Mouse (Mus musculus): Measurements from ENCODE around the gene C2.

The C2 gene

DNA sequence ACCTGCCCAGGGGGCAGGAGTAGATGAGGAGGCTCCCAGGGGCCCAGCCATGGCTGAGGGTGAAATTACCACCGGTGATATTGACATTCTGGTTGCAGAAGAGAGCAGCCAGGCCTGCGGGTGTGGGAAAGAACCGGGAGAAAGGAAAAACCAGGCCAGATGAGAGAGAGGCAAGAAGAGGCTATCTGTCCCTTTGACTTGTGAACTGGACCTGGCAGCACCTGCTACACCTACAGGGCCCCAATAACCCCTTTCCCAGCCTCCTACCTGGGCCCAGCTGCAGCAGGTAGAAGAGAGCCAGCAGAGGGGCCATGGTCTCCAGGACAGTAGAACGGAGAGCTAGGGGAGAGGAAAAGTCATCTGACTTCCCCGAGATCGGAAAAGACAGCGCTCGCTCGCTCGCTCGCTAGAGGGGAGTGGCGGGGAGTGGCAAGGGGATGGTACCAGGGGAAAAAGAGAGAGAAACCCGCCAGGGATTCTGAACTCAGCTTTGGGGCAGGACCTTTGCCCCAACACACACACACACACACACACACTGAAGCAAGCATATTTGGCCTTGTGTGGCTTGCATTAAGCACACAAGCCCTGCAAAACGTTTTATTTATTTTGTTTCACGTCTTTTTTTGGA is 16.3 kb downstream of the C2 start, which contains the start of gene Gm20547:
Gm20547 (minus strand) TSS at position 360 of the 628 bp plus-strand sequence.
- peak; percentile 35 for DNase-seq (ENCODE audit: low read depth, low spot score)

DNA sequence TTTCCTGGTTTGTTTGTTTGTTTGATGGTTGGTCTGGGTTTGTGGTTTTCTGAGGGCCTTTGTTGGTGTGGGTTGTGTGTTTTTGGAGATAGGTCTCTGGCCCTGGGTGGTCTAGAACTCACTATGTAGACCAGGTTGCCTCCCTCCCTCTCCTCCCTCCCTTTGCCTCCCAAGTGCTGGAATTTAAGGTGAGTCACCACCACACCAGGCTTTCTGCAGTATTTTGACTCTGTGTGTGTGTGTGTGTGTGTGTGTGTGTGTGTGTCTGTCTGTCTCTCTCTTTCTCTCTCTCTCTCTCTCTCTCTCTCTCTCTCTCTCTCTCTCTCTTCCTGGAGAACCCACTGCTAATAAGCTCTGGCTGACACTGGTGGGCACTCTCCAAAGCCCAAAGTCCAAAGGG is 16.9 kb downstream of the C2 start:
- DNase-seq (ENCODE audit: low read depth, low spot score) = no peak

DNA sequence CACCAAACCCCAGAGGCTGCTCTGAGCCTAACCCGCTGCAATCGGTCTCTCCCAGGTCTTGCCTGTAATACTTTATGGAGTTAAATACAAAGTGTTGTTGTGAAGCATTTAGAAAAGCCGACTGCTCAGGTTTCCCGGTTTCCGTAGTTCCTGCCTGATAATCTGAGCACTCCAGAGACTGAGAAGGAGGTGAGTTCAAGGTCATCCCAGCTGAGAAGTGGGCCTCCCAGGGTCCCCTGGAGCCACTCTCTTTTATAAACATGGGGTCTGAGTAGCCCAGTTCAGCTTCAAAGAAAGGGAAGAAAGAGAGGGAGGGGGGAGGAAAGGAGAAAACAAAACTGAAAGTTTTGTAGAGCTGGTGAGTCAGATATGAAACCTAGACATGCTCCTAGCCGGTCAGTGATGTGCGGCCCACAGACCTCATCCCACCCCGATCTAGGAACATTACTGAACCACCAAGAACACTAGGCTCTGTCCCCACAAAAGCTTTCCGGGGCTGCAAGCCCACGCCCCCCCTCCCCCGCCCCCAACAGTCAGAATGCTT is 18.7 kb downstream of the C2 start, which contains the start of gene Zbtb12:
Zbtb12 (plus strand) TSS at position 148 of the 544 bp plus-strand sequence.
- no peak for DNase-seq (ENCODE audit: low read depth, low spot score)

DNA sequence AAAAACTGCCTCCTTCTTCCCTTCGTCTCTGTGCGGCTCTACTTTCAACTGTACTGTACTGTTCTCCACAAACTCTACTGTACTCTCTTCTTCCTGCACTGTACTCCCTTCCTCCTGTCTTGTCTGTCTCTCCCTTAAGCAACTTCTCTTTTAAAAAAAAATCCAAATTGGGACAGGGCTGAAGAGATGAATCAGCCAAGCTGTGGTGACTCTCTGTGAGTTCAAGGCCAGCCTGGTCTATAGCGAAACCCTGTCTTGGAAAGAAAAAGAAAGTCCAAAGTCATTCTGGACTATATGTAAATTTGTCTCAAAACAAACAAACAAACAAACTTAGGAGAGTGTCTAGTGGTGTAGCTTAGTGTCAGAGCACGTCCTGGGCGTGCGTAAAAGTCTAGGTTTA is 23.7 kb downstream of the C2 start:
- no peak for DNase-seq (ENCODE audit: low read depth, low spot score)

DNA sequence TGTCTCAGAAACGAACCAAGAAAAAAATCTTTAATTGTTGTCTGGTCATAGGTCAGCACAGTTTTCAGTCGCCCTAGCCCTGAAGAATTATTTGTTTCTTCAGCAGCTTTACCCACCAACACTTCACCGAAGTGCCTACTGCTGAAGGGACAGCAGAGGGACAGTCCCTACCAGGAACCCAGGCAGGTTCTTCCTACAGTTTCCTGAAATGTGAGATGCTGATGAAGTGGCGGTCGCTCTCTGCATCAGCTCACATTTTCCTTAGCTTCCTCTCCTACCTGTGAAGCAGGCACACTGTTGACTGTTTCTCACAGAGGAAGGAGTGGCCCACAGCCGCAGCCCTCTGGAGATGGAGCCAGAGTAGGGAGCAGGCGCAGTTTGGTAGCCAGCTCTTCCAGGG is 32.1 kb downstream of the C2 start:
- no peak for DNase-seq (ENCODE audit: low read depth, low spot score)

DNA sequence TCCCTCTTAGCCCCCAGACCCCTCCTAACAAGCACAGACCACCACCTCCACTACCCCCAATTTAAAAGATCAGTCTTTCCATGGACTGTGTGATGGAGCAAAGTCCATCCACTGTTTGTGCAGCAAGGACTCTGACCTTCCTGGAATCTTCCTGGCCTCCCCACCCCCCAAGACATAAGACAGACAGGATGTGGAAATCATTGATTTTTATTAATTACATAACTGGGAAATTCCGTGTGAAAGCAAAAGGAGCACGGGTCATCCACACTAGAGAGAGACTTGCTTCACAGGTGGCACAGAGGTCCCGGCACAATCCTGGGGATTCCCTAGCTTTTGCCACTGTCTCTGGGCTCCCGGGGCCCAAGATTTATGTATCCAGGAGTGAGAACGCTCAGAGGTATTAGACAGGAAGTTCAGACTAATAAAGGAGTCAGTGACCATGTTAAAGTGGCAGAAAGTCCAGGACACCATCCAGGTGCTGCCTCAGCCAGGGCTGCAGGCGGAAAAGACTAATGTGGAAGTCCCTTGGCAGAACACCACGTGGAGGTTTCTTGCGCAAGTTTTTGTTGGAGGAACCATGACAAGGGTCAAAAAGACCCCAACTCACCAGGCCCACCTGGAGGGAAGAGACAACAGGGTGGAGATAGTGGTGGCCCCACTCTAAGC is 35.5 kb downstream of the C2 start, which contains the start of gene Cfb:
Cfb (minus strand) TSS at position 103 of the 666 bp plus-strand sequence.
- DNase-seq (ENCODE audit: low read depth, low spot score) = no peak

DNA sequence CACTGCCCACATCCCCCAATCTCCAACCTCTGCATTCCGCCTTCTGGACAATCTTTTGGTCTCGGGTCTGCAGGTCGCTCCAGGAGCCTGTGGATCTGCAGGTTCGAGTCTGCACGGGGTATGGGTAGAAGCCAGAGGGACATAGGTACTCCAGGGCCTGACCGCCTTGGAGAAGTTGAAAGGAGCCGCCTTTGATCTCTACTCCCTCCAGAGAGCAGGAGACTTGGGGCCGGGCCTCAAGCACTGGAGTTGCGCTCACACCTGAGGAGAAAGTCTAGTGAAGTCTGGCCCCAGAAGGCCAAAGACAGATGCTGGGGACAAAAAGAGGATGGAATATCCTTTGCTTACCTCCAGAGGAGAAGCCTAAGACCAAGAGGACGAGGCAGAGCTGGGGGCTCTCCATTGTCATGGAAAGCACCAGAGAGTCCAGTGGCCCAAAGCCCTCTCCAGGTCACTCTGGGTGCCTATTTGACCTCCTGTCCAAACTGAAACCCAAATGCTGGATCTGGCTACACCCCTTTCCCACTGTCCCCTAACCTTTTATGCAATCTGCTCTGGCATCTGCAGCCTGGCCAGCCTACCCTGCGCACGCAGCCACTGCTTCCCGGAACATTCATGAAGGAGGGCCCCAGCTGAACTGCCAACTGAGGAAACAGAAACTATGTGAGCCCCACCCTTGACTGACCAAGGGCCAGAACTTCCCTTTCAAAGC is 36.2 kb downstream of the C2 start:
- DNase-seq (ENCODE audit: low read depth, low spot score) = no peak

DNA sequence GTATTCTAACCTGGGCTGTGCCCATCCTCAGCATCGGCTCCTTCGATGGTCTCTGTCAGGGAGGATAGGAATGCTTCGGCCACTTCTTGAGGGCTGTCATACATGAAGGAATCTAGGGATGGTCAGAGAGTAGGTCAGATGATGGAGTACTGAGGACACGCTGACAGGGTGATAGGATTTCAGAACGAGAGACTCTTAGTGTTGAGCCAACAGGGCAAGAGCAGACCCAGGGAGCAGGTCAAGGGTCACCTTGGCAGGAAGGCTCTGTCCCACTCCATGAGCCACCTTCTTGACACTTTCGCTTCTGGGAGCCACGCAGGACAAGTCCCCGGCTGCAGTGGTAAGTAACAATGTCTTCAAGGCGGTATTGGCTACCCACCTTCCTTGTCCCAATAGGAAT is 37.6 kb downstream of the C2 start:
- no peak for DNase-seq (ENCODE audit: low read depth, low spot score)

DNA sequence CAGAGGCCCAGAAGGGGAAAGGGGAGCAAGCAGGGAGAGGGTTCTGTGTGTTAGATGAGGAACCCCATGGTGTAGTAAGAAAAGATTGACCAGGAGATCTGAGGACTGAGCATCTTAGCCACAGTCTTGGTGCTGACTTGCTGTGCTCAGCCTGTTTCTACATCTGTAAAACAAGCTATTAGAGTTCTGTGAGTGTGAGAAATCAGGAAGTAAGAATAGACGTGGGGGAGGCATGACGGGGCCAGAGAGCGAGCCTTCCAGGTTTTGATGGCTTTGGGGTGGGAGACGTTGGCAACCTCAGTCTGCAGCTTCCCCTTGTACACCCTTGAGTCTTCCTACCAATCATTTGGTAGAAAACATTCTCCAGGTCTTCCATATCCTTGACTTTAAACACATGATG is 39.4 kb downstream of the C2 start:
- DNase-seq (ENCODE audit: low read depth, low spot score) = no peak

DNA sequence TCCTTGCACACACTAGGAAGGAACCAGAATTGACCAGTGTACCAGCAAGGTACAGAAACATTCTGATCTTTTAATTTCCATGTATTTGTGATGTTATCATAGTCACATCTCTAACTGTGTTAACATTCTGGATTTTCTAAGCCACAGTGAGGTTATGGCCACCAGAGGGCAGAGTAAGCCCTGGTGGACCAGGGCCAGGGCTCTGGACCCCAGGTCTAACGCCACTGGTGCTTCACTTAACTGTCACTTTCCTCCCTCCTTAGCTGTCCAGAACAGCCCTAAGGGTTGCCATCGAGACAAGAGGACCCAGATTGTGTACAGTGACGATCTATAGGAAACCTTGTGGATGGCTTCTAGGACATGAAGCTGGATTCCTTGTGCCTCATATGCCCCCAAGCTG is 42.2 kb downstream of the C2 start:
- DNase-seq (ENCODE audit: low read depth, low spot score) = peak; percentile 61

DNA sequence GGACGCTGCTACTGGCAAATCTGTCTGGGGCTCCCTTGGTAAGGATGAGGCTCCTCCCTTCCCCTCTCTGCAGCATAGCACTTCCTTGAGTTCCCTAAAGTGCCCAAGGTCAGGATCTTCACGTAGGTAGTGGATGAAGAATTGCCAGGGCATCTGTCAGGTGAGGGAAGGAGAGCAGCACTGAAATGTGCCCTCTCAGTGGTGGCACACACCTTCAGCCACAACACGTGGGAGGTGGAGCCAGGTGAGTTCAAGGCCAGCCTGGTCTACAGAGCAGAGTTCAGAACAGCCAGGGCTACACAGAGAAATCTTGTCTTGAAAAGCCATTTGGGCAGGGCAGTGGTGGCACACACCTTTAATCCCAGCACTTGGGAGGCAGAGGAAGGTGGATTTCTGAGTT is 43.3 kb downstream of the C2 start:
- DNase-seq (ENCODE audit: low read depth, low spot score) = no peak

DNA sequence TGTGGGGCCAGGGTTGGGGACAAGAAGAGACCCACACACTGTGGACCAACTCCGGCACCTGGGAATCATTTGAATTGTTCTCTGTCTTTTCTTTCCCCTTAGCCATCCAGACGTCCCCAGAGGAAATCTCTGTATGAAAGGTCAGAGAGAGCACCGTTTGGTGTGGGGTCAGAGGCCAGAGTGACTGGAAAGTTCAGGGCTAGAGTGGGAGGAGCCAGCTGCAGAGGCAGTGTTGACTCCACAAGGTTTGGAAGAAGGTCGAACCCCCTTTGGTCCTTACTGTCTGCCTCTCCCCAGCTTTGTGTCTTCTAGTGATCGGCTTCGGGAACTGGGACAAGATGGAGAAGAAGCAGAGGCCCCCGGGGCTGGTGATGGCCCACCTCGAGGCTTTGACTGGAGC is 44.6 kb downstream of the C2 start:
- DNase-seq (ENCODE audit: low read depth, low spot score) = no peak

DNA sequence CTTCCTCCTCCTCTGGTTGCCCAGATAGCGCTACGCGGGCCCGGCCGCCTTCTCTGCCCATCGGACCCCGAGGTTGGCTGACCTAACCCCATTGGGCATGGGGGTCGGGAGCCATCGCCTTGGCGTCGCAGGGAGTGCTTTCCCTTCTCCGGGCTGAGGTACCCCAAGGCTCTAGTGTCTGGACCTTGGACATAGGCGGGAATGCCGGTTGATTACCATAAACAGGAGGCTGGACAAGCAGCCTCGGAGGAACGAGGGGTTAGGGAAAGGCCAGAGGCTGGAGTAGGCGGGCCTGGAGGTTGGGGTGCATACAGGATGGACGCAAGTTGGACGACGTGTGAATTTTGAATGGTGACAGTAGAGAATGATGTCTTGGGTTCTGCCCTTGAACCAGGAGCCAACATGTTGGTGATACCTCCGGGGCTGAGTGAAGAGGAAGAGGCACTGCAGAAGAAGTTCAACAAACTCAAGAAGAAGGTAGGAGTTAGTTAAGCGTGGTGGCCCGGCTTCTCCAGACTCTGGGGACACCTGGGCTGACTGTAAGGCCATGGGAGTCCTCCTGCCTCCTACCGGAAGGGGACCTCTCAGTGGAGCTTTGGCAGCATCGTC is 47.4 kb downstream of the C2 start:
- no peak for DNase-seq (ENCODE audit: low read depth, low spot score)

DNA sequence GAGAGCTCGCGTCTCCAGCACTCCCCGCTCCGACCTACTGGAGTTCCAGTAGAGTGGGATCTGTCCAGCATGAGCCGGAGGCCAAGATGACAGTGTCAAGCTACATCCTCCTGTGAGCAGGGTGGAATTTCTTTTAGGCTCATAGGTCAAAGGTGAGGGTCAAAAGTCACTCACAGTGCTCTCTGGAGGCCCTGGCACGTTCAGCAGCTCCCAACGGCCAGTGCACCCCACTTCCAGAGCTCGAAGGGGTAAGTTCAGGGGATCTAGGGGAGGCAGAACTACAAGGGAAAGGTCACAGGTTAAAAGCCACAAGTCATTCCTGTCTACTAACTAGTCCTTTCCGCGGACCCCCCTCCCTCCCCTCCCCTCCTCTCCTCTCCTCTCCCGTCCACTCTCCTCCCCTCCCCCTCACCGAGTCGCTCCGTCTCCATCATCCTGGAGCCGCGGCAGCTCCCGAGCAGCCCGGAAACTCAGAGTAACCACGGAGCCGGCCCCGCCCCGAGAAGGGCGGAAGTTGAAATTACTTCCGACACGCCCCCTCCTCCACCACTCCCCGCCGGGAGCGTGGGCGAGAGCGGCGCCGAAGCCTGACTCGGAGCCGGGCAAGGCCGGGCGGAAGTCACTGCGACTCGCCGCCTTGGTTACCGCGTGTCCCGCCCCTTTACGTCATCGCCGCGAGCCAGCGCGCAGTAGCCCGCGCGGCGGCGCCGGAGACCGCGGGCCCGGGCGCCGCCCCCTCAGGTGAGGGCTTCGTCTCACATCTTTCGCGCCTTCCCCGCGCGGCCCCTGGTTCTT is 48.1 kb downstream of the C2 start, which contains the start of the genes Skiv2l and Nelfe:
Skiv2l (minus strand) TSS at position 489 of the 795 bp plus-strand sequence.
Nelfe (plus strand) TSS at position 670 of the 795 bp plus-strand sequence.
- DNase-seq (ENCODE audit: low read depth, low spot score) = peak; percentile 99

DNA sequence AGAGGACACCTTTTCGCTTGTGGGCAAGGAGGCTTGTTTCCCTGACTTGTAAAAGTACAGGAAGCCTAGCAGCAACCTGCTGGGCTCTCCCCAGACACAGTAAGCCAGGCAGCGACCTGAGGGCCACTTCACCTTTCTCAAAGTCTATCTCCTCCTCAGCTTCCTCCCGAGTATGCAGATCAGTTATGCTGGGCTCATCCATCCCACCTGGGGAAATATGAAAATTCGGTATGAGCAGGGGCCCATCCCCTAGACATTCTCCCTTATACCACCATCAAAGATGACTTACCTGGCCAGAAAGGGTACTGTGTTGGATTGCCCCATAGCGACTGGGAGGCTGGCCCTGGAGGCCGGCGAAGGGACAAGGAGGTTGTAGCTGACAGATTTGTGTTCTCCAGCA is 50.5 kb downstream of the C2 start:
- no peak for DNase-seq (ENCODE audit: low read depth, low spot score)

DNA sequence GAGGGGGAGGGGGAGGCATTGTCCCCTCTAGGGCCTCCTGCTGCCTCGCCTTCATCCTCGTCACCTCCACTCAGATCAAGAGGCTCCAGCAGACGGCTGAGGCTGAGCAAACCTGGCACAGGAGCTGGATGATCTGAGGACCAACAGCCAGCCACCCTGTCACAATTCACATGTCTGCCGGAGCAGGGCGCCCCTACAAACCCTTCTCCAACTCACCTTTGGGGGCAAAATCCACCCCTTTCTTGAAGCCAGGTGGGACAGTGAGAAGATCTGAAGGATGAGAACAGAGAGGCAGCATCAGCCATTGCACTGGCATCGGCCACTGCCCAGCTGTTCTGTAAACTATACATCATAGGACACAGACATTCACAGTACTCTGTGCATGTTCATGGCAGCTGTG is 50.9 kb downstream of the C2 start:
- no peak for DNase-seq (ENCODE audit: low read depth, low spot score)

DNA sequence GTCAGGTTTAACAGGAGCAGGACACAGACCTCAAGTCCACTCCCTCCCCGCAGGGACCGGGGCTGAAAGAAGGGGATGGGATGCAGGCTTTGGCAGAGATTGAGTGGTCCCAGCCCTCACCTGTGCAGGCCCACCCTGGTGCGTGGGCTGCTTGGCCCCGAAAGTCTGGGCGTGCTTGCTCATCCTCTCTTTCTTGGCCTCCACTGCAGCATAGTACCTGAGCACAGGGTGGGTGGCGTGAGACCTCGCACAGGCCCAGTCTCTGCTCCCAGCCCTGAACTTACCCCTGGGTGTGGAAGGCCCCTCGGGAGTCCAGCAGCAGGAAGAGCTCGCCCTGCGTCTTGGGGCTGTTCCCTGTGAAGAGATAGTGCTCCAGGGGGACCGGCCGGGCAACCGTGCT is 53.2 kb downstream of the C2 start:
- DNase-seq (ENCODE audit: low read depth, low spot score) = no peak

DNA sequence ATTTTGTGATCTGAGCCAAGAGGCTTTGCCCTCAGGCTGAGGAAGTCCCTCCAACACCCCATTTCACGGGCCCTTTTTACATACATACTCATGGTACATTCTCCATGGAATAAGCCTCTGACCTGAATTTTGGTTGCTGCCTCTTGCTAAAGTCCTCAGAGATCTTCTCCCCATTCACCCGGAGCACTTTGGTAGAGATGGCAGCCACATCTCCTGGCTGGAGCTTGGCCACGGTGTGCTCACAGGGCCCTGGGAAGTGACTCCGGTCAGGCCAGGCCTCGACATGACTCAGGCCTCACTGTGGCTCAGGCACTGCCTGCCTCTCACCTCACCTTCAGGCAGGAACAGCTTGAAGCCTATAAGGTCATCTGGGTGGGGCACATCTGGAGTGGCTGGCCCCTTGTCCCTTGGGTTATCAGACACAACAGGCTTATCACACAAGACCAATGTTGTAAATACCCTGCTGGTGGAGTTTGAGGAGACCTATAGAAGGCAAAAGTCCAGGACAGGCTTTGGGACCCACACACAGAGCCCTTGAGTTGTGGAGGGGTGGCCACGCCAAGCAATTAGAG is 57.2 kb downstream of the C2 start:
- no peak for DNase-seq (ENCODE audit: low read depth, low spot score)

DNA sequence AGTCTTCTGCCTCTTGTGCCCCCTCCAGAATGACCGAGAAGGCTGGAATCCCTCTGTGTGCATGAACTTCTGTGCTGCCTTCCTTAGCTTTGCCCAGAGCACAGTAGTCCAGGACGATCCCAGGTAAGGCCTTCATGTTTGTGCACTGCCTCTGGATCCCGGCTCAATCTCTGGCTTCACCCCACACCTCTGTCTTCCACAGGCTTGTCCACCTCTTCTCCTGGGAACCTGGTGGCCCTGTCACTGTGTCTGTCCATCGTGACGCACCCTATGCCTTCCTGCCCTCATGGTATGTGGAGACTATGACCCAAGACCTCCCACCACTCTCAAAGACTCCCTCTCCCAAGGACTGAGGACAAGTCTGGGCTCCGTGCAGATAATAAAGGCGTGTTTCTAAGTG is 59.3 kb downstream of the C2 start:
- DNase-seq (ENCODE audit: low read depth, low spot score) = no peak

DNA sequence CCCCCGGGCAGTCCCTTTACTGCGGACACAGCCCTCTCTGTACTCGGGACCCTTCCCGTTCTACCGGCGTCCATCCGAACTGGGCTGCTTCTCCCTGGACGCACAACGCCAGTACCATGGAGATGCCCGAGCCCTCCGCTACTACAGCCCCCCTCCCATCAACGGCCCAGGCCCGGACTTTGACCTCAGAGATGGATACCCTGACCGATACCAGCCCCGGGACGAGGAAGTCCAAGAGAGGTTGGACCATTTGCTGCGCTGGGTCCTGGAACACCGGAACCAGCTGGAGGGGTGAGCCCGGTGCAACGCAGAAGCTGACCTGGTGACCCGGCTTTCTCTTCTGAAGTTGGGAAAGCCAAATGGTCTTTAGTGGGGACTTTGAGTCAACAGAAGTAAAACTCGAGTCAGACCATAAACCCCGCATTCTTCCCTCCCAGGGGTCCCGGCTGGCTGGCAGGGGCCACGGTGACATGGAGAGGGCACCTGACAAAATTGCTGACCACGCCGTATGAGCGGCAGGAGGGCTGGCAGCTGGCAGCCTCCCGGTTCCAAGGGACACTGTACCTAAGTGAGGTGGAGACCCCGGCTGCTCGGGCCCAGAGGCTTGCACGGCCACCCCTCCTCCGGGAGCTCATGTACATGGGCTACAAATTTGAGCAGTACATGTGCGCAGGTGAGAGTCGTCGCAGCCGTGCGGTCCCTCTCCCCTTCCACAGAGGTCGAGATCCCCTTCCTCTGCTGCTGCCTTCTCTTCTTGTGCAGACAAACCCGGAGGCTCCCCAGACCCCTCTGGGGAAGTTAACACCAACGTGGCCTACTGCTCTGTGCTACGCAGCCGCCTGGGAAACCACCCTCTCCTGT is 60.4 kb downstream of the C2 start:
- no peak for DNase-seq (ENCODE audit: low read depth, low spot score)

Measured in ZHBTc4 (cell line).